17 mouse cellular contexts compared by ENCODE assay signal in genomic region chr8:87680034-87680433, GRCm38 (mm10).
DNase-seq lines count a peak whose midpoint lies in the region; ATAC-seq lines count a peak whose summit lies in the region.
"Had no signal": no experiment of that assay in that cellular context is flagged by ENCODE, and none has a peak within 500 bp of the region (broad histone marks: within the 10 kb centered on the region; RNA-seq: fewer than 3 reads in every experiment).

No protein-coding gene starts in this region.

- peaks cover 3% of the 10 kb centered on the region; the same call in 1 of the 2 replicates for H3K9me3 ChIP-seq in forebrain, embryonic 12.5 days
- no peaks in the 10 kb centered on the region for H3K9me3 ChIP-seq in forebrain, embryonic 16.5 days (ENCODE audit: control insufficient read depth, low read length)
- H3K9me3 ChIP-seq in hindbrain, embryonic 13.5 days = no peaks in the 10 kb centered on the region
- H3K9me3 ChIP-seq in hindbrain, embryonic 14.5 days (ENCODE audit: control insufficient read depth, low read length) = no peaks in the 10 kb centered on the region
- no peaks in the 10 kb centered on the region for H3K9me3 ChIP-seq in midbrain, embryonic 13.5 days
- H3K9me3 ChIP-seq in midbrain, embryonic 16.5 days (replicated peaks; ENCODE audit: control insufficient read depth, low read length, poor library complexity, severe bottlenecking) = no peaks in the 10 kb centered on the region
- H3K9me3 ChIP-seq: embryonic facial prominence, embryonic 13.5 days; intestine, embryonic 15.5 days had no signal

- no peaks in the 10 kb centered on the region; the same call in 1 of the 2 replicates for H3K27me3 ChIP-seq in forebrain, embryonic 12.5 days
- no peaks in the 10 kb centered on the region; the same call in 1 of the 2 replicates for H3K27me3 ChIP-seq in forebrain, embryonic 16.5 days (replicated peaks; ENCODE audit: control insufficient read depth, insufficient read depth, low read length)
- H3K27me3 ChIP-seq in hindbrain, embryonic 13.5 days = no peaks in the 10 kb centered on the region
- no peaks in the 10 kb centered on the region for H3K27me3 ChIP-seq in hindbrain, embryonic 14.5 days (ENCODE audit: control insufficient read depth, insufficient read depth, low read length)
- no peaks in the 10 kb centered on the region for H3K27me3 ChIP-seq in midbrain, embryonic 13.5 days
- no peaks in the 10 kb centered on the region for H3K27me3 ChIP-seq in midbrain, embryonic 16.5 days (ENCODE audit: control insufficient read depth, insufficient read depth, low read depth, low read length)
- H3K27me3 ChIP-seq: embryonic facial prominence, embryonic 13.5 days; intestine, embryonic 15.5 days had no signal

- WGBS in forebrain, embryonic 12.5 days = 69% methylated on average over 3 of the region's 3 CpGs
- WGBS in forebrain, embryonic 16.5 days = 47% methylated on average over 3 of the region's 3 CpGs
- WGBS in hindbrain, embryonic 13.5 days = 79% methylated on average over 3 of the region's 3 CpGs
- WGBS in hindbrain, embryonic 14.5 days = 68% methylated on average over 3 of the region's 3 CpGs
- 81% methylated on average over 3 of the region's 3 CpGs for WGBS in midbrain, embryonic 13.5 days
- 77% methylated on average over 3 of the region's 3 CpGs for WGBS in midbrain, embryonic 16.5 days

- H3K27ac ChIP-seq in forebrain, embryonic 12.5 days = no peak overlapping the region
- no peak overlapping the region for H3K27ac ChIP-seq in forebrain, embryonic 16.5 days (ENCODE audit: low read length)
- H3K27ac ChIP-seq in hindbrain, embryonic 13.5 days = peak overlapping the region; percentile 26; the same call in 1 of the 2 replicates
- no peak overlapping the region for H3K27ac ChIP-seq in hindbrain, embryonic 14.5 days
- H3K27ac ChIP-seq in midbrain, embryonic 13.5 days = peak overlapping the region; percentile 35; the same call in 1 of the 2 replicates
- no peak overlapping the region for H3K27ac ChIP-seq in midbrain, embryonic 16.5 days (ENCODE audit: low read length)
- H3K27ac ChIP-seq: embryonic facial prominence, embryonic 13.5 days; heart, embryonic 10.5 days; intestine, embryonic 15.5 days had no signal

- DNase-seq in cerebellum, adult 11-12 months = peak; percentile 50
- no peak for DNase-seq in cerebellum, adult 9-10 months
- no peak for DNase-seq in hindbrain, embryonic 14.5 days (ENCODE audit: low spot score)
- DNase-seq: adrenal gland, postnatal 10 days; gastrocnemius, postnatal 10 days; heart, adult 18-20 months; heart, postnatal 10 days; heart, postnatal 4 days; kidney, adult 18-20 months had no signal

- no peak overlapping the region for H3K4me3 ChIP-seq in forebrain, embryonic 12.5 days (replicated peaks)
- no peak overlapping the region for H3K4me3 ChIP-seq in forebrain, embryonic 16.5 days (replicated peaks; ENCODE audit: low read length)
- H3K4me3 ChIP-seq in hindbrain, embryonic 13.5 days = no peak overlapping the region
- no peak overlapping the region for H3K4me3 ChIP-seq in hindbrain, embryonic 14.5 days (replicated peaks; ENCODE audit: low read length)
- no peak overlapping the region for H3K4me3 ChIP-seq in midbrain, embryonic 13.5 days (replicated peaks)
- H3K4me3 ChIP-seq in midbrain, embryonic 16.5 days (ENCODE audit: low read depth, low read length) = no peak overlapping the region
- H3K4me3 ChIP-seq: embryonic facial prominence, embryonic 13.5 days; heart, embryonic 10.5 days; intestine, embryonic 15.5 days had no signal

- H3K4me1 ChIP-seq in forebrain, embryonic 12.5 days = peaks cover 22% of the 10 kb centered on the region
- peaks cover 23% of the 10 kb centered on the region for H3K4me1 ChIP-seq in forebrain, embryonic 16.5 days (replicated peaks; ENCODE audit: control insufficient read depth, insufficient read depth, low read length)
- H3K4me1 ChIP-seq in hindbrain, embryonic 13.5 days (replicated peaks) = peaks cover 32% of the 10 kb centered on the region
- peaks cover 16% of the 10 kb centered on the region for H3K4me1 ChIP-seq in hindbrain, embryonic 14.5 days (replicated peaks; ENCODE audit: control insufficient read depth, insufficient read depth, low read length)
- H3K4me1 ChIP-seq in midbrain, embryonic 13.5 days (replicated peaks) = peaks cover 37% of the 10 kb centered on the region
- peaks cover 2% of the 10 kb centered on the region for H3K4me1 ChIP-seq in midbrain, embryonic 16.5 days (ENCODE audit: control insufficient read depth, insufficient read depth, low read length)
- H3K4me1 ChIP-seq: heart, embryonic 10.5 days; intestine, embryonic 15.5 days had no signal

- peaks cover 26% of the 10 kb centered on the region for H3K36me3 ChIP-seq in forebrain, embryonic 12.5 days (replicated peaks)
- no peaks in the 10 kb centered on the region for H3K36me3 ChIP-seq in forebrain, embryonic 16.5 days (ENCODE audit: control insufficient read depth, insufficient read depth)
- peaks cover 15% of the 10 kb centered on the region; the same call in 1 of the 2 replicates for H3K36me3 ChIP-seq in hindbrain, embryonic 13.5 days
- H3K36me3 ChIP-seq in hindbrain, embryonic 14.5 days (replicated peaks; ENCODE audit: control insufficient read depth, insufficient read depth) = peaks cover 6% of the 10 kb centered on the region; the same call in 1 of the 2 replicates
- H3K36me3 ChIP-seq in midbrain, embryonic 13.5 days = peaks cover 21% of the 10 kb centered on the region
- no peaks in the 10 kb centered on the region for H3K36me3 ChIP-seq in midbrain, embryonic 16.5 days (ENCODE audit: control insufficient read depth, insufficient read depth, low read length)
- H3K36me3 ChIP-seq: intestine, embryonic 15.5 days had no signal

- H3K9ac ChIP-seq in forebrain, embryonic 12.5 days = 0 out of 2 replicates have a peak overlapping the region, but pooled peaks have one; percentile 7
- no peak overlapping the region for H3K9ac ChIP-seq in forebrain, embryonic 16.5 days (replicated peaks; ENCODE audit: low read depth, low read length)
- no peak overlapping the region; the same call in 1 of the 2 replicates for H3K9ac ChIP-seq in hindbrain, embryonic 13.5 days
- no peak overlapping the region for H3K9ac ChIP-seq in hindbrain, embryonic 14.5 days
- H3K9ac ChIP-seq in midbrain, embryonic 13.5 days (replicated peaks) = no peak overlapping the region
- no peak overlapping the region for H3K9ac ChIP-seq in midbrain, embryonic 16.5 days (ENCODE audit: low read depth, low read length)
- H3K9ac ChIP-seq: intestine, embryonic 15.5 days had no signal

- no peak for ATAC-seq in forebrain, embryonic 12.5 days (ENCODE audit: low FRiP score)
- no peak for ATAC-seq in forebrain, embryonic 16.5 days
- no peak for ATAC-seq in hindbrain, embryonic 13.5 days (ENCODE audit: low FRiP score)
- ATAC-seq in hindbrain, embryonic 14.5 days (ENCODE audit: low FRiP score) = no peak
- ATAC-seq in midbrain, embryonic 13.5 days = no peak
- no peak for ATAC-seq in midbrain, embryonic 16.5 days
- ATAC-seq: intestine, embryonic 15.5 days had no signal

- H3K4me2 ChIP-seq in forebrain, embryonic 12.5 days = no peak overlapping the region
- H3K4me2 ChIP-seq in forebrain, embryonic 16.5 days (ENCODE audit: low read length) = no peak overlapping the region
- H3K4me2 ChIP-seq in hindbrain, embryonic 13.5 days = no peak overlapping the region
- no peak overlapping the region for H3K4me2 ChIP-seq in hindbrain, embryonic 14.5 days (replicated peaks)
- no peak overlapping the region for H3K4me2 ChIP-seq in midbrain, embryonic 13.5 days (replicated peaks)
- no peak overlapping the region for H3K4me2 ChIP-seq in midbrain, embryonic 16.5 days (ENCODE audit: low read length)
- H3K4me2 ChIP-seq: embryonic facial prominence, embryonic 13.5 days; intestine, embryonic 15.5 days had no signal

Comparison
In these comparisons a context has a peak if more than half of its experiments do, and no peak if none do; other contexts are left out.
1. H3K27ac ChIP-seq: peak in hindbrain, embryonic 13.5 days (single experiment) and midbrain, embryonic 13.5 days (single experiment); none in forebrain, embryonic 12.5 days (single experiment), forebrain, embryonic 16.5 days (single experiment), hindbrain, embryonic 14.5 days (single experiment) and midbrain, embryonic 16.5 days (single experiment).